Mouse (Mus musculus) kidney, adult 11 months (tissue): Measurements from ENCODE around the gene Prph2.

Experiments used
- DNase-seq: peaks from one replicate; pipeline ENCODE4 v3.0.0; 2022

The Prph2 gene

GRCm38 (mm10) chr17:46966892-46967291 is 56.6 kb downstream of the Prph2 start:
- DNase-seq = no peak

GRCm38 (mm10) chr17:46972603-46973002 is 62.3 kb downstream of the Prph2 start:
- DNase-seq = no peak
